Mouse (Mus musculus): Measurements from ENCODE around the gene Ccdc34. TPM values are rescaled to one million over a fixed set of nuclear protein-coding genes. Genes with fewer than 3 reads are reported as not detected.

The Ccdc34 gene
- polyA plus RNA-seq, 1 experiment from 2014 or later, result 39.5 TPM

- WGBS, result 41% methylated on average over 2 of the region's 2 CpGs
- no peaks in the 10 kb centered on the region for H3K9me3 ChIP-seq (ENCODE audit: low read depth, low read length)
- H3K4me2 ChIP-seq, result no peak overlapping the region
- H3K4me3 ChIP-seq (ENCODE audit: low read depth, low read length), result no peak overlapping the region
- no peaks in the 10 kb centered on the region for H3K27me3 ChIP-seq (ENCODE audit: insufficient read depth, low read length)
- H3K4me1 ChIP-seq (ENCODE audit: insufficient read depth), result no peaks in the 10 kb centered on the region
- no peak for TF ChIP-seq CTCF (IDR thresholded peaks at IDR 0.05; ENCODE audit: low read depth)
- no peaks in the 10 kb centered on the region for H3K36me3 ChIP-seq (ENCODE audit: insufficient read depth)
- no peak overlapping the region for H3K9ac ChIP-seq
- H3K27ac ChIP-seq (ENCODE audit: low read depth), result no peak overlapping the region
- peak; percentile 48 for DNase-seq
- ATAC-seq (ENCODE audit: insufficient read depth), result peak; percentile 17; the same call in 1 of the 2 replicates
These were observed 60.0 kb downstream of the Ccdc34 start for GRCm38 (mm10) chr2:110077655-110078054.

- Histone ChIP-seq H3K9ac (no peak overlapping the region), H3K4me2 (no peak overlapping the region), H3K27me3 (ENCODE audit: insufficient read depth, low read length) (no peaks in the 10 kb centered on the region), H3K4me1 (ENCODE audit: insufficient read depth) (no peaks in the 10 kb centered on the region), H3K27ac (ENCODE audit: low read depth) (no peak overlapping the region), H3K36me3 (ENCODE audit: insufficient read depth) (no peaks in the 10 kb centered on the region), H3K9me3 (ENCODE audit: low read depth, low read length) (no peaks in the 10 kb centered on the region), H3K4me3 (ENCODE audit: low read depth, low read length) (no peak overlapping the region)
- TF ChIP-seq CTCF (IDR thresholded peaks at IDR 0.05; ENCODE audit: low read depth), result no peak
- no peak for ATAC-seq (ENCODE audit: insufficient read depth)
- DNase-seq, result peak; percentile 8
- 57% methylated on average over 6 of the region's 6 CpGs for WGBS
These were observed 62.9 kb downstream of the Ccdc34 start for GRCm38 (mm10) chr2:110080532-110080931.

GRCm38 (mm10) chr2:110082975-110083374 lies 65.4 kb downstream of the Ccdc34 start:
- no peak for TF ChIP-seq CTCF (IDR thresholded peaks at IDR 0.05; ENCODE audit: low read depth)
- no peaks in the 10 kb centered on the region for H3K36me3 ChIP-seq (ENCODE audit: insufficient read depth)
- ATAC-seq (ENCODE audit: insufficient read depth) (no peak), DNase-seq (no peak)
- no peaks in the 10 kb centered on the region for H3K4me1 ChIP-seq (ENCODE audit: insufficient read depth)
- H3K4me3 ChIP-seq (ENCODE audit: low read depth, low read length), result no peak overlapping the region
- H3K27me3 ChIP-seq (ENCODE audit: insufficient read depth, low read length), result no peaks in the 10 kb centered on the region
- H3K4me2 ChIP-seq, result no peak overlapping the region
- 77% methylated on average over 2 of the region's 2 CpGs for WGBS
- no peaks in the 10 kb centered on the region for H3K9me3 ChIP-seq (ENCODE audit: low read depth, low read length)
- no peak overlapping the region for H3K9ac ChIP-seq
- no peak overlapping the region for H3K27ac ChIP-seq (ENCODE audit: low read depth)

GRCm38 (mm10) chr2:110085701-110086143 lies 68.1 kb downstream of the Ccdc34 start:
- Histone ChIP-seq H3K9me3 (ENCODE audit: low read depth, low read length) (no peaks in the 10 kb centered on the region), H3K4me1 (ENCODE audit: insufficient read depth) (no peaks in the 10 kb centered on the region), H3K27me3 (ENCODE audit: insufficient read depth, low read length) (no peaks in the 10 kb centered on the region), H3K9ac (no peak overlapping the region), H3K4me2 (no peak overlapping the region), H3K4me3 (ENCODE audit: low read depth, low read length) (no peak overlapping the region), H3K36me3 (ENCODE audit: insufficient read depth) (no peaks in the 10 kb centered on the region), H3K27ac (ENCODE audit: low read depth) (no peak overlapping the region)
- no peak for DNase-seq
- 64% methylated on average over 3 of the region's 3 CpGs for WGBS
- ATAC-seq (ENCODE audit: insufficient read depth), result no peak
- TF ChIP-seq CTCF (IDR thresholded peaks at IDR 0.05; ENCODE audit: low read depth), result no peak

GRCm38 (mm10) chr2:110114133-110114532 lies 96.5 kb downstream of the Ccdc34 start:
- no peaks in the 10 kb centered on the region for H3K9me3 ChIP-seq (ENCODE audit: low read depth, low read length)
- DNase-seq (no peak), ATAC-seq (ENCODE audit: insufficient read depth) (no peak)
- H3K4me3 ChIP-seq (ENCODE audit: low read depth, low read length), result no peak overlapping the region
- H3K36me3 ChIP-seq (ENCODE audit: insufficient read depth), result no peaks in the 10 kb centered on the region
- H3K27me3 ChIP-seq (ENCODE audit: insufficient read depth, low read length), result no peaks in the 10 kb centered on the region
- 55% methylated on average over 3 of the region's 3 CpGs for WGBS
- H3K27ac ChIP-seq (ENCODE audit: low read depth), result no peak overlapping the region
- H3K4me2 ChIP-seq, result no peak overlapping the region
- no peak overlapping the region for H3K9ac ChIP-seq
- no peaks in the 10 kb centered on the region for H3K4me1 ChIP-seq (ENCODE audit: insufficient read depth)
- TF ChIP-seq CTCF (IDR thresholded peaks at IDR 0.05; ENCODE audit: low read depth), result no peak

- Histone ChIP-seq H3K4me1 (ENCODE audit: insufficient read depth) (no peaks in the 10 kb centered on the region), H3K27me3 (ENCODE audit: insufficient read depth, low read length) (no peaks in the 10 kb centered on the region), H3K9ac (no peak overlapping the region), H3K4me3 (ENCODE audit: low read depth, low read length) (no peak overlapping the region), H3K36me3 (ENCODE audit: insufficient read depth) (no peaks in the 10 kb centered on the region), H3K27ac (ENCODE audit: low read depth) (no peak overlapping the region), H3K4me2 (no peak overlapping the region), H3K9me3 (ENCODE audit: low read depth, low read length) (no peaks in the 10 kb centered on the region)
- ATAC-seq (ENCODE audit: insufficient read depth), result no peak
- WGBS, result 81% methylated on average over 2 of the region's 2 CpGs
- TF ChIP-seq CTCF (IDR thresholded peaks at IDR 0.05; ENCODE audit: low read depth), result no peak
- no peak for DNase-seq
These were observed 111.8 kb downstream of the Ccdc34 start for GRCm38 (mm10) chr2:110129396-110129795.

- H3K36me3 ChIP-seq (ENCODE audit: insufficient read depth), result no peaks in the 10 kb centered on the region
- no peak for ATAC-seq (ENCODE audit: insufficient read depth)
- TF ChIP-seq CTCF (IDR thresholded peaks at IDR 0.05; ENCODE audit: low read depth), result no peak
- H3K9ac ChIP-seq, result no peak overlapping the region
- H3K27me3 ChIP-seq (ENCODE audit: insufficient read depth, low read length), result no peaks in the 10 kb centered on the region
- 5% methylated on average over 2 of the region's 2 CpGs for WGBS
- no peak overlapping the region for H3K27ac ChIP-seq (ENCODE audit: low read depth)
- H3K4me1 ChIP-seq (ENCODE audit: insufficient read depth), result no peaks in the 10 kb centered on the region
- DNase-seq, result no peak
- H3K4me2 ChIP-seq, result no peak overlapping the region
- H3K4me3 ChIP-seq (ENCODE audit: low read depth, low read length), result no peak overlapping the region
- H3K9me3 ChIP-seq (ENCODE audit: low read depth, low read length), result no peaks in the 10 kb centered on the region
These were observed 114.0 kb downstream of the Ccdc34 start for GRCm38 (mm10) chr2:110131573-110131972.
